Mouse (Mus musculus) small intestine, adult 2 months (tissue): Measurements from ENCODE around the gene Yif1a. TPM values are rescaled to one million over a fixed set of nuclear protein-coding genes. Genes with fewer than 3 reads are reported as not detected.
A peak's percentile ranks its signal among the peaks of the same experiment; 100 is the strongest.

Experiments
- H3K27ac ChIP-seq: fragments of 200-500 bp; 2 replicates; pipeline ENCODE4 v1.5.1; 2012; ENCODE audit warnings: low read depth, low read length, control low read depth, inconsistent platforms; ENCODE audit not compliant: insufficient read depth
- H3K27me3 ChIP-seq: fragments of 200-500 bp; 2 replicates; pipeline ENCODE4 v1.6.1; 2012; ENCODE audit warnings: mild to moderate bottlenecking, moderate library complexity, low read length, inconsistent platforms; ENCODE audit not compliant: control insufficient read depth, insufficient read depth
- H3K36me3 ChIP-seq: fragments of 200-500 bp; 2 replicates; pipeline ENCODE4 v1.6.1; 2012; ENCODE audit warnings: mild to moderate bottlenecking, low read length, control low read depth, inconsistent platforms; ENCODE audit not compliant: control insufficient read depth, insufficient read depth
- H3K4me1 ChIP-seq: fragments of 200-500 bp; 2 replicates; pipeline ENCODE4 v1.6.1; 2012; ENCODE audit warnings: low read length, inconsistent platforms, mixed read lengths; ENCODE audit not compliant: control insufficient read depth, insufficient read depth, insufficient read length
- H3K4me3 ChIP-seq: fragments of 200-500 bp; 2 replicates; pipeline ENCODE4 v1.5.1; 2012; ENCODE audit warnings: low read depth, mild to moderate bottlenecking, control low read depth, inconsistent platforms, low read length, moderate library complexity
- CTCF ChIP-seq: fragments of 200-500 bp; IDR thresholded peaks from 2 replicates; pipeline ENCODE4 v1.5.1; 2012; ENCODE audit warnings: low read depth, mild to moderate bottlenecking, control low read depth, inconsistent platforms, low read length, moderate library complexity, mixed read lengths; ENCODE audit not compliant: insufficient replicate concordance, insufficient read length; ENCODE audit errors: extremely low read depth
- POLR2A ChIP-seq: fragments of 200-500 bp; IDR thresholded peaks from 2 replicates; pipeline ENCODE4 v1.6.1; 2012; ENCODE audit warnings: low read depth, mild to moderate bottlenecking, control low read depth, inconsistent platforms, low read length, moderate library complexity
- WGBS: fragments of 180-500 bp; shearing (Covaris S2); methylation state at CpG from one replicate; pipeline ENCODE4 v1.1.7; 2018; 5-methylcytosine and 5-hydroxymethylcytosine counted together
- polyA plus RNA-seq: library from polyadenylated mRNA; depleted of rRNA; stranded (reverse); fragments of >200 nt; gene quantifications from 2 replicates; pipeline ENCODE4 v1.2.3, GENCODE M21; 2012

Gene Yif1a
- polyA plus RNA-seq, 1 experiment, result 252 TPM

DNA sequence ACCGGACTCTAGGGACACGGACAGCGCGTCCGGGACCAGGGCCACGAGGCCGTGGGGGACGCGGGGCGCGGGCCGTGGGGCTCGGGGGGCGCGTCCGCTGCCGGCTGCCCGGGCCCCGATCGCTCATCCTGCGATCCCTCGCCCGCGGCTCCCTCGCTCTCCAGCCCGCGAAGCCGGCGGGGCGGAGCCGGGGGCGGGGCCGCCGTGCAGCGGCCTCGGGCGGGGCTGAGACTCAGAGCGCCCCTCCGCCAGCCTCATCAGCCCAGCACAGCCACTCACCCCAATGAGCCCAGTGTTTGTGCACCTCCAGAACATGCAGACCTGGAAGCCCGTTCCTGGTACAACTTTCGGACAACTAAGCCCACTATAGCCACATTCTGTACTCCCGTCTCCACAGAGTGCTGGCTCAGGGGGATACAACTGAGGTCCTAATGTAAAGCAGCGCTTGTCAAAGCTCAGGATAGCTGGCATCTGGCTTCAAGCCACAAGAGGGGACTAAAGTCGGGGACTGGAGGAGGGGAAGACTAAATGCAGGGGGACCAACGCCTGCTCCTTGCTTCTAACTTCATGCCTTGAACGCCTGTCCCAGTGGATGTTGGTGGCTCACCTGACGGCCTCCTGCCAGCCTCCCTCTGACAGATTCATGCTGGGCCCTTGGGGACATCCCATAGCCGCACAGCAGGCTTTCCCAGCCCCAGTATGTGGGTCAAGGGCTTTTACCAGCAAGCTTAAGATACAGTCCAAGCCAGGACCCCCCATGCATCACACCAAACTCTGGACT lies 10.2 kb downstream of the Yif1a start, which contains the start of gene Cnih2:
Gene Cnih2, minus strand, starts transcription at position 159 of the 781 bp plus-strand sequence.
- H3K4me1 ChIP-seq, result peaks cover 5% of the 10 kb centered on the region; the same call in 1 of the 2 replicates
- no peaks in the 10 kb centered on the region for H3K27me3 ChIP-seq
- H3K27ac ChIP-seq, result no peak within 1 kb of the TSS
- H3K4me3 ChIP-seq, result peak within 1 kb of the TSS; percentile 41
- H3K36me3 ChIP-seq, result peaks cover 34% of the 10 kb centered on the region
- no peak for TF ChIP-seq POLR2A
- WGBS, result 9% methylated on average over 48 of the region's 48 CpGs

DNA sequence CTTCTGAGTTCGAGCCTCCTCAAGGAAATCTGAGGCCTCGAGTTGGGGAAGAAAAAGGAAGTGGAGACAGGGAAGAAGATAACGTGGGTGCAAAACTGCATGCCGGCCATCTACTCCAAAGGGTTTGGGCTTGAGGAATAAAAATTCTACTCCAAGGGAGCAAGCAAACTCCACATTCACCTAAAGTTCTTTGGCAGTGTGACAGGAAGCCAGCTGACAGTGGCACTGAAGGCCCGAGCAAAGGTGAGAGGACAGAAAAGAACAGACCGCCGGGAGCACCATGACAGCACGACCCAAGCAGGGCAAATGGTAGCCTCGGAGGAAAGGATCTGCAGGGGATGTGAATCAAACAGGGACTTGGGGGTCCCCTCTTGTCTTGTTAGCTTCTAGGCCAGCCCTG lies 17.7 kb downstream of the Yif1a start:
- Histone ChIP-seq H3K36me3 (peaks cover 35% of the 10 kb centered on the region), H3K4me3 (peak overlapping the region; percentile 85), H3K4me1 (no peaks in the 10 kb centered on the region), H3K27ac (peak overlapping the region; percentile 88), H3K27me3 (no peaks in the 10 kb centered on the region)
- WGBS, result 1% methylated on average over 9 of the region's 9 CpGs
- no peak for TF ChIP-seq POLR2A
- TF ChIP-seq CTCF, result no peak

DNA sequence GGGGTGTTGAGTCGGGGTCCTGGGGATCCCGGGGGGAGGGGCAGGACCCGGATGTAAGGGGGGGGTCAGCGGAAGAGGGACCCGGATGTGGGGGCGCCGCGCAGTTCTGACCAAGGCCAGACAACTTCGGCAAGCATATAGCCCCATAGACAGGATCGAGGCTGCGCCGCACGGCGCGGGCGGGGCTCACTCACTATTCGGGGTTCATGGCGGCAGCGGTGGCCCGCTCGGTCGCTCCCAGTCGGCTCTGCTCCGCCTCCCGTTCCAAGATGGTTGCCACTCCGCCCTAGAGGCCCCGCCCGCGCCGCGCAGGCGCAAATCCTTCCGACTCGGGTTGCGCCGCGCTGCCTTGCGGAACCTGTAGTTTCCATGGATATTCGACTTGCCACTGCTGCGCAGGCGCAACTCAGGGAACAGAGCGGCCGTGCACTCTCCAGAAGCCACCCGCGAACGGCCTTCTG lies 18.4 kb downstream of the Yif1a start, which contains the start of gene Rab1b:
Gene Rab1b, minus strand, starts transcription at position 342 of the 461 bp plus-strand sequence.
- TF ChIP-seq POLR2A (peak; percentile 70; the same call in 1 of the 2 replicates), CTCF (no peak)
- Histone ChIP-seq H3K27ac (peak within 1 kb of the TSS; percentile 88), H3K27me3 (no peaks in the 10 kb centered on the region), H3K4me3 (peak within 1 kb of the TSS; percentile 85), H3K36me3 (peaks cover 31% of the 10 kb centered on the region), H3K4me1 (no peaks in the 10 kb centered on the region)
- WGBS, result under 1% methylated on average over 46 of the region's 46 CpGs

DNA sequence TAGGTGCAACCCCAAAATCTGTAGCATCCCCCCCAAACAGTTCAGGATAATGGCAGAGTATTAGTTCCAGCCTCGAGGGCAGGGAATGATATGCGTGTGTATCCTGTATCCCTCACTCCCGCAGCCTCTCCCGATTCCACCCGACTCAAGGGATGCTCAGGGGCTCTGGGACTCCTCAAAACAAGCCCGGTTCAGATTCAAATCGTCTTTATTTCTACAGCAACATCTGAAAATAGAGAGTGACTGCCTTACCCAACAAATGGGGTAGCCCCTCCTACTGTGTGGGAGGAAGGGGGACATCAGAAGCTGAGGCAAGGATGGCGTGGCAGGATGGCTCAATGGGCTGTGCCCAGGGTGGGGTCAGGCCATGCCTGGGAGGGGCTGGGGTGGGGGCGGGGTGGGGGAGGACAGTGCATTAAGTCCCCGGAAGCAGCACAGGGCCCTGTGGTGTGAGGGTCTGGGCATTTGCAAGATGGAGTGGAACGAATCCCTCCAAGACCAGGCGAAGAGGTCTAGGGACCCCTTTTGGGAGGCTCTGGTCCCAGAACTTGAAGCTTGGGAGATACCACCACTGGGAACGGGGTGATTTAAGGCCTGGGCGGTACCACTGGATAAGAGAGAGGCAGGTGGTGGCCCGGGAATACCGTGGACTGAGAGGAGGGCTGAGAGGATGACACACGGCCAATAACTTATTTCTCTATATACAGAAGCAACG lies 19.4 kb downstream of the Yif1a start:
- Histone ChIP-seq H3K4me3 (no peak overlapping the region), H3K4me1 (no peaks in the 10 kb centered on the region), H3K27me3 (no peaks in the 10 kb centered on the region), H3K36me3 (peaks cover 24% of the 10 kb centered on the region), H3K27ac (no peak overlapping the region)
- WGBS, result 72% methylated on average over 18 of the region's 18 CpGs
- no peak for TF ChIP-seq POLR2A
- no peak for TF ChIP-seq CTCF

DNA sequence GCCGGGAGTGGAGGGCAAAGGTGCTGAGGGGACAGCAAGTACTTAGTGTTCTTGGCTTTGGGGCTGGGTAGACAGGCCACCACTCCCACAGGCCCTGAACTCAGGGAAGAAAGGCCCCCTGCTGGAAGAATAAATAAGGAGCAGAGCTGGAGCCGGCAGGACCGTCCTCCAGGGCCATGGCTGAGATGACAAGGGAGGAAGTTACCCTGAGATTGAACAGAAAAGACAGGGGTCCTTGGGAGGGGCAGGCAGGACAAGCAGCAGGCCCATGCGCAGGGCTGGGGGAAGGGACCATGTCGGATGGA lies 19.9 kb downstream of the Yif1a start:
- TF ChIP-seq CTCF (peak; percentile 23; the same call in 1 of the 2 replicates), POLR2A (no peak)
- Histone ChIP-seq H3K4me1 (no peaks in the 10 kb centered on the region), H3K4me3 (no peak overlapping the region), H3K36me3 (peaks cover 20% of the 10 kb centered on the region), H3K27me3 (no peaks in the 10 kb centered on the region), H3K27ac (no peak overlapping the region)
- 33% methylated on average over 5 of the region's 5 CpGs for WGBS

GRCm38 (mm10) chr19:5108702-5109101 lies 20.4 kb downstream of the Yif1a start:
- no peak overlapping the region for H3K4me3 ChIP-seq
- peaks cover 15% of the 10 kb centered on the region for H3K36me3 ChIP-seq
- WGBS, result 65% methylated on average over 4 of the region's 4 CpGs
- H3K4me1 ChIP-seq, result no peaks in the 10 kb centered on the region
- H3K27me3 ChIP-seq, result no peaks in the 10 kb centered on the region
- H3K27ac ChIP-seq, result no peak overlapping the region
- TF ChIP-seq CTCF, result no peak
- no peak for TF ChIP-seq POLR2A

DNA sequence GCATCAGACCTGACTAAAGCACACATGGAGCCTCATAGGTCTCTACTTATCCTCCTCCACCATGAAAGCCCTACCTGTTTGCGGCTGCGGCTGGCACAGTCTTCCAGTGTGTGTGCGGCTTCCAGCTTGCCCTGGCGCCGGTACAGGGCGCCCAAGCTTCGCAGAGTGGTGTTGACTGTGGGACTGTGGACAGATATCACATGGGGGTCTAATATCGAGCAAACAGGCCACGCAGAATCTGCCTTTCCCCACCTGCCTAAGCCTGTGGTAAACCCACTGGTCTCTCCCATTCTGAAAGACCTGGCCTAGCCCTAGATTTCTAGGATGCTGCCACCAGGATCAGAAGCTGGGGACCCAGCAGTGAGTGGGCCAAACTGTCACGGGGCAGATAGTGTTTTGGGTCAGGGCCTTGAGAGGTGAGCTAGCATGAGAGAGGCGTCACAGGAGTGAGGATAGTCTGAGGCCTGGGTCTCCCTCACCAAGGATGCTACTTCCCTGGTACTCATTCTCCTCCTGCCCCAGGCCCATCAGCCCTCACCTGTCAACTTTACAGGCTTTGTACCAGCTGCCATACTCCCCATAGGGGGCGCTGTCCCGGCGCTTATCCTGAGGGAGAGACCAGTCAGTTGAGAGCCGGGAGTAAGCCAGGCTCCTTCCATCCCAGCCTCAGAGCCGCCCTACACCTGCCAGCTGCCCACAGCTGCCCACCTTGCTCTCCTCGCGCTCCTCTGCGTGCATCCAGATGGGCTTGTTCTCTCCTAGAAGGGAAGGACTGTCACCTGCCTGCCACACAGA lies 21.5 kb downstream of the Yif1a start:
- Histone ChIP-seq H3K4me1 (no peaks in the 10 kb centered on the region), H3K4me3 (no peak overlapping the region), H3K27me3 (no peaks in the 10 kb centered on the region), H3K27ac (no peak overlapping the region), H3K36me3 (peaks cover 4% of the 10 kb centered on the region; the same call in 1 of the 2 replicates)
- WGBS, result 81% methylated on average over 19 of the region's 19 CpGs
- TF ChIP-seq CTCF (peak; percentile 35; the same call in 1 of the 2 replicates), POLR2A (no peak)
